ENCODE assay signal across 8 mouse cellular contexts in genomic region chr1:170549059-170549458, GRCm38 (mm10). TPM values are rescaled to one million over a fixed set of nuclear protein-coding genes. Genes with fewer than 3 reads are reported as not detected.
DNase-seq lines count a peak whose midpoint lies in the region; ATAC-seq and TF ChIP-seq lines count a peak whose summit lies in the region.

No protein-coding gene starts in this region.

- no peak overlapping the region for H3K4me2 ChIP-seq in kidney, embryonic 16.5 days (replicated peaks; ENCODE audit: low read depth, low read length)
- H3K4me2 ChIP-seq in forebrain, embryonic 16.5 days (ENCODE audit: low read length): no peak overlapping the region

- H3K4me3 ChIP-seq in kidney, adult 2 months (ENCODE audit: insufficient read depth, low read depth, low read length): no peak overlapping the region
- no peak overlapping the region for H3K4me3 ChIP-seq in kidney, embryonic 16.5 days (ENCODE audit: low read length)
- no peak overlapping the region for H3K4me3 ChIP-seq in forebrain, embryonic 16.5 days (replicated peaks; ENCODE audit: low read length)
- no peak overlapping the region for H3K4me3 ChIP-seq in thymus, adult 2 months (ENCODE audit: control insufficient read depth, insufficient read depth, low read length)

- 33% methylated on average over 9 of the region's 9 CpGs for WGBS in kidney, adult 2 months
- 69% methylated on average over 9 of the region's 9 CpGs for WGBS in kidney, embryonic 16.5 days
- 29% methylated on average over 9 of the region's 9 CpGs for WGBS in forebrain, embryonic 16.5 days
- WGBS in thymus, adult 2 months: 89% methylated on average over 9 of the region's 9 CpGs

- no peaks in the 10 kb centered on the region for H3K27me3 ChIP-seq in kidney, adult 2 months (replicated peaks; ENCODE audit: control insufficient read depth, insufficient read depth, low read length)
- H3K27me3 ChIP-seq in kidney, embryonic 16.5 days (ENCODE audit: insufficient read depth, low read length): no peaks in the 10 kb centered on the region
- no peaks in the 10 kb centered on the region for H3K27me3 ChIP-seq in forebrain, embryonic 16.5 days (replicated peaks; ENCODE audit: control insufficient read depth, insufficient read depth, low read length)
- H3K27me3 ChIP-seq in thymus, adult 2 months (ENCODE audit: control insufficient read depth, insufficient read depth, low read length): no peaks in the 10 kb centered on the region

- no peak overlapping the region for H3K27ac ChIP-seq in kidney, adult 2 months (ENCODE audit: insufficient read depth, low read depth, low read length)
- H3K27ac ChIP-seq in kidney, embryonic 16.5 days (ENCODE audit: low read length): no peak overlapping the region
- no peak overlapping the region for H3K27ac ChIP-seq in forebrain, embryonic 16.5 days (ENCODE audit: low read length)
- no peak overlapping the region for H3K27ac ChIP-seq in thymus, adult 2 months (ENCODE audit: control insufficient read depth, insufficient read depth, low read length)

- no peak for TF ChIP-seq POLR2A in kidney, adult 2 months (IDR thresholded peaks at IDR 0.05; ENCODE audit: low read depth, low read length)
- no peak for TF ChIP-seq POLR2A in thymus, adult 2 months (IDR thresholded peaks at IDR 0.05; ENCODE audit: control insufficient read depth, extremely low read depth, insufficient read depth, low read length, poor library complexity)

- peaks cover 5% of the 10 kb centered on the region for H3K4me1 ChIP-seq in kidney, adult 2 months (ENCODE audit: control insufficient read depth, insufficient read depth, low read length)
- no peaks in the 10 kb centered on the region for H3K4me1 ChIP-seq in kidney, embryonic 16.5 days (ENCODE audit: insufficient read depth, low read length)
- peaks cover 9% of the 10 kb centered on the region; the same call in 1 of the 2 replicates for H3K4me1 ChIP-seq in forebrain, embryonic 16.5 days (replicated peaks; ENCODE audit: control insufficient read depth, insufficient read depth, low read length)
- H3K4me1 ChIP-seq in thymus, adult 2 months (replicated peaks; ENCODE audit: control insufficient read depth, insufficient read depth, low read length): no peaks in the 10 kb centered on the region

- peak; percentile 88 for DNase-seq in kidney, adult 2 months
- peak; percentile 45 for DNase-seq in cerebellum, adult 11-12 months
- DNase-seq in layer of hippocampus, postnatal 10 days (ENCODE audit: low spot score in 2 of 2): peak; percentile 39 to 49
- DNase-seq in MN1 (ENCODE audit: low spot score): no peak
- no peak for DNase-seq in thymus, adult 2 months
- DNase-seq in embryo, embryonic 11 days: no peak

- no peak for TF ChIP-seq CTCF in kidney, adult 2 months (conservative IDR thresholded peaks at IDR 0.05; ENCODE audit: insufficient read depth, insufficient read length, low read depth, low read length)
- no peak for TF ChIP-seq CTCF in thymus, adult 2 months (IDR thresholded peaks at IDR 0.05; ENCODE audit: borderline replicate concordance, control insufficient read depth, extremely low read depth, insufficient read depth, low read length, poor library complexity)

- H3K36me3 ChIP-seq in kidney, adult 2 months (ENCODE audit: control insufficient read depth, insufficient read depth, low read length): no peaks in the 10 kb centered on the region
- H3K36me3 ChIP-seq in kidney, embryonic 16.5 days (ENCODE audit: insufficient read depth, low read length): no peaks in the 10 kb centered on the region
- no peaks in the 10 kb centered on the region for H3K36me3 ChIP-seq in forebrain, embryonic 16.5 days (ENCODE audit: control insufficient read depth, insufficient read depth)
- H3K36me3 ChIP-seq in thymus, adult 2 months (ENCODE audit: control insufficient read depth, insufficient read depth, low read length): no peaks in the 10 kb centered on the region

- H3K9ac ChIP-seq in kidney, embryonic 16.5 days (replicated peaks; ENCODE audit: low read length): no peak overlapping the region
- no peak overlapping the region for H3K9ac ChIP-seq in forebrain, embryonic 16.5 days (replicated peaks; ENCODE audit: low read depth, low read length)

- 0 out of 2 replicates have a peak, but pooled peaks cover 7% of the 10 kb centered on the region for H3K9me3 ChIP-seq in kidney, embryonic 16.5 days (ENCODE audit: low read length)
- H3K9me3 ChIP-seq in forebrain, embryonic 16.5 days (ENCODE audit: control insufficient read depth, low read length): no peaks in the 10 kb centered on the region

- ATAC-seq in kidney, embryonic 16.5 days (ENCODE audit: low FRiP score, low TSS enrichment): no peak
- ATAC-seq in forebrain, embryonic 16.5 days: peak; percentile 79

RNA-seq across cellular contexts. Expression of gene Nos1ap, which starts 40.6 kb away (rescaled TPM):
- polyA plus RNA-seq in kidney, adult 2 months (2012; rRNA removed): 20.0 and 21.8 TPM in 2 replicates
- 18.0 and 24.1 TPM in 2 replicates for polyA plus RNA-seq in kidney, embryonic 16.5 days (2015; fragmentation: Nextera tagmentation; extraction: Ambion mirVana)
- 20.9 and 26.9 TPM in 2 replicates for polyA plus RNA-seq in forebrain, embryonic 16.5 days (2015; fragmentation: Nextera tagmentation; extraction: Ambion mirVana)
- 10 to 100 TPM; 83.9 to 88.5 TPM for total RNA-seq in layer of hippocampus, postnatal 10 days (2021)
- polyA plus RNA-seq in thymus, adult 2 months (2012; rRNA removed): 3.1 and 3.3 TPM in 2 replicates

Comparison
In these comparisons a context has a peak if more than half of its experiments do, and no peak if none do; other contexts are left out.
1. DNase-seq: peak in kidney, adult 2 months (single experiment), cerebellum, adult 11-12 months (single experiment) and layer of hippocampus, postnatal 10 days (2 of 2); none in MN1 (single experiment), thymus, adult 2 months (single experiment) and embryo, embryonic 11 days (single experiment).